Mouse (Mus musculus) stomach, embryonic 16.5 days (tissue): ENCODE data around the gene Zfp64. TPM values are rescaled to one million over a fixed set of nuclear protein-coding genes. Genes with fewer than 3 reads are reported as not detected.

Experiments
- ATAC-seq: fragments of 200-750 bp; cut with Nextera tagmentation; 2 replicates; pipeline ENCODE4 v1.8.0; 2017; ENCODE audit warnings: moderate number of reproducible peaks, moderate TSS enrichment; ENCODE audit not compliant: insufficient read depth, low FRiP score
- H3K27ac ChIP-seq: fragments of 300-500 bp; sonication (generic); 2 replicates; pipeline ENCODE4 v1.5.1; 2014; ENCODE audit warnings: low read length
- H3K27me3 ChIP-seq: fragments of 300-500 bp; sonication (generic); 2 replicates; pipeline ENCODE4 v1.6.1; 2014; ENCODE audit warnings: low read length, control low read depth, mixed read lengths; ENCODE audit not compliant: control insufficient read depth, insufficient read depth
- H3K36me3 ChIP-seq: fragments of 300-500 bp; sonication (generic); 2 replicates; pipeline ENCODE4 v1.6.1; 2014; ENCODE audit warnings: low read length; ENCODE audit not compliant: control insufficient read depth, insufficient read depth
- H3K4me1 ChIP-seq: fragments of 300-500 bp; sonication (generic); 2 replicates; pipeline ENCODE4 v1.6.1; 2014; ENCODE audit warnings: low read length, control low read depth, mixed read lengths; ENCODE audit not compliant: control insufficient read depth, insufficient read depth
- H3K4me2 ChIP-seq: fragments of 300-500 bp; sonication (generic); 2 replicates; pipeline ENCODE4 v1.6.1; 2014; ENCODE audit warnings: low read depth, low read length, mixed read lengths
- H3K4me3 ChIP-seq: fragments of 300-500 bp; sonication (generic); replicated peaks from 2 replicates; pipeline ENCODE4 v1.5.1; 2014; ENCODE audit warnings: mild to moderate bottlenecking, low read length
- H3K9ac ChIP-seq: fragments of 300-500 bp; sonication (generic); 2 replicates; pipeline ENCODE4 v1.6.1; 2014; ENCODE audit warnings: low read length
- H3K9me3 ChIP-seq: fragments of 300-500 bp; sonication (generic); replicated peaks from 2 replicates; pipeline ENCODE4 v1.6.1; 2016; ENCODE audit warnings: low read length, control low read depth; ENCODE audit not compliant: control insufficient read depth
- WGBS: fragments of 180-500 bp; shearing (Covaris S2); extraction: QIAGEN DNeasy Blood & Tissue Kit; methylation state at CpG from one replicate; pipeline ENCODE4 v1.1.7; 2014; 5-methylcytosine and 5-hydroxymethylcytosine counted together
- polyA plus RNA-seq: library from polyadenylated mRNA; unstranded; fragments of >200 nt; fragmentation: Nextera tagmentation; extraction: Ambion mirVana; gene quantifications from 2 replicates; pipeline ENCODE4 v1.2.1, GENCODE M21; 2015

The Zfp64 gene
- polyA plus RNA-seq, 1 experiment from 2014 or later: 35.6 TPM

GRCm38 (mm10) chr2:168871767-168872511 lies 83.4 kb downstream of the Zfp64 start:
- H3K27ac ChIP-seq: no peak overlapping the region
- no peaks in the 10 kb centered on the region for H3K9me3 ChIP-seq
- peaks cover 3% of the 10 kb centered on the region; the same call in 1 of the 2 replicates for H3K4me1 ChIP-seq
- no peaks in the 10 kb centered on the region for H3K27me3 ChIP-seq
- ATAC-seq: no peak
- peak overlapping the region; percentile 14; the same call in 1 of the 2 replicates for H3K4me3 ChIP-seq
- H3K36me3 ChIP-seq: no peaks in the 10 kb centered on the region
- no peak overlapping the region for H3K9ac ChIP-seq
- WGBS: 19% methylated on average over 22 of the region's 22 CpGs
- peak overlapping the region; percentile 41 for H3K4me2 ChIP-seq

GRCm38 (mm10) chr2:168870480-168870879 lies 84.9 kb downstream of the Zfp64 start:
- no peak for ATAC-seq
- WGBS: 65% methylated on average over 4 of the region's 4 CpGs

GRCm38 (mm10) chr2:168866942-168867341 lies 88.4 kb downstream of the Zfp64 start:
- ATAC-seq: no peak
- Histone ChIP-seq H3K27me3 (no peaks in the 10 kb centered on the region), H3K4me2 (no peak overlapping the region), H3K9ac (no peak overlapping the region), H3K4me1 (no peaks in the 10 kb centered on the region), H3K36me3 (no peaks in the 10 kb centered on the region), H3K4me3 (no peak overlapping the region), H3K9me3 (no peaks in the 10 kb centered on the region), H3K27ac (no peak overlapping the region)
- 80% methylated on average over 8 of the region's 8 CpGs for WGBS

More at GRCm38 (mm10) chr2:168870480-168870879, 84.9 kb downstream of the Zfp64 start:
- Histone ChIP-seq H3K27ac (no peak overlapping the region), H3K27me3 (no peaks in the 10 kb centered on the region), H3K4me1 (peaks cover 3% of the 10 kb centered on the region; the same call in 1 of the 2 replicates), H3K9me3 (no peaks in the 10 kb centered on the region), H3K9ac (no peak overlapping the region), H3K4me2 (no peak overlapping the region), H3K4me3 (no peak overlapping the region), H3K36me3 (no peaks in the 10 kb centered on the region)

- H3K36me3 ChIP-seq: no peaks in the 10 kb centered on the region
- 69% methylated on average over 10 of the region's 10 CpGs for WGBS
- H3K4me2 ChIP-seq: no peak overlapping the region
Observed at GRCm38 (mm10) chr2:168866436-168866835, 89.0 kb downstream of the Zfp64 start.

GRCm38 (mm10) chr2:168864905-168865304 lies 90.5 kb downstream of the Zfp64 start:
- 80% methylated on average over 5 of the region's 5 CpGs for WGBS
- Histone ChIP-seq H3K4me3 (no peak overlapping the region), H3K9me3 (no peaks in the 10 kb centered on the region)

More at GRCm38 (mm10) chr2:168866436-168866835, 89.0 kb downstream of the Zfp64 start:
- no peak for ATAC-seq
- Histone ChIP-seq H3K9me3 (no peaks in the 10 kb centered on the region), H3K9ac (no peak overlapping the region), H3K4me1 (no peaks in the 10 kb centered on the region), H3K4me3 (no peak overlapping the region), H3K27ac (no peak overlapping the region), H3K27me3 (no peaks in the 10 kb centered on the region)

GRCm38 (mm10) chr2:168862694-168863093 lies 92.7 kb downstream of the Zfp64 start:
- no peak for ATAC-seq
- H3K36me3 ChIP-seq: no peaks in the 10 kb centered on the region
- H3K9ac ChIP-seq: no peak overlapping the region
- no peaks in the 10 kb centered on the region for H3K4me1 ChIP-seq
- H3K27me3 ChIP-seq: no peaks in the 10 kb centered on the region
- 46% methylated on average over 4 of the region's 4 CpGs for WGBS
- H3K4me2 ChIP-seq: no peak overlapping the region
- no peak overlapping the region for H3K4me3 ChIP-seq
- H3K9me3 ChIP-seq: no peaks in the 10 kb centered on the region
- no peak overlapping the region for H3K27ac ChIP-seq

More at GRCm38 (mm10) chr2:168864905-168865304, 90.5 kb downstream of the Zfp64 start:
- H3K27ac ChIP-seq: no peak overlapping the region
- H3K4me2 ChIP-seq: no peak overlapping the region
- no peak overlapping the region for H3K9ac ChIP-seq
- H3K36me3 ChIP-seq: no peaks in the 10 kb centered on the region
- no peaks in the 10 kb centered on the region for H3K4me1 ChIP-seq
- ATAC-seq: no peak
- no peaks in the 10 kb centered on the region for H3K27me3 ChIP-seq

GRCm38 (mm10) chr2:168860922-168861740 lies 94.3 kb downstream of the Zfp64 start:
- Histone ChIP-seq H3K27me3 (no peaks in the 10 kb centered on the region), H3K4me3 (no peak overlapping the region)
- no peak for ATAC-seq

GRCm38 (mm10) chr2:168860032-168860691 lies 95.2 kb downstream of the Zfp64 start:
- WGBS: 32% methylated on average over 16 of the region's 16 CpGs
- H3K9ac ChIP-seq: no peak overlapping the region
- H3K36me3 ChIP-seq: no peaks in the 10 kb centered on the region
- H3K4me2 ChIP-seq: no peak overlapping the region
- no peaks in the 10 kb centered on the region for H3K27me3 ChIP-seq
- no peaks in the 10 kb centered on the region for H3K9me3 ChIP-seq
- no peak for ATAC-seq
- H3K4me1 ChIP-seq: no peaks in the 10 kb centered on the region
- H3K27ac ChIP-seq: no peak overlapping the region
- H3K4me3 ChIP-seq: no peak overlapping the region

More at GRCm38 (mm10) chr2:168860922-168861740, 94.3 kb downstream of the Zfp64 start:
- H3K4me2 ChIP-seq: no peak overlapping the region
- no peak overlapping the region for H3K27ac ChIP-seq
- no peaks in the 10 kb centered on the region for H3K4me1 ChIP-seq
- H3K9me3 ChIP-seq: no peaks in the 10 kb centered on the region
- H3K36me3 ChIP-seq: no peaks in the 10 kb centered on the region
- H3K9ac ChIP-seq: no peak overlapping the region
- WGBS: 66% methylated on average over 24 of the region's 24 CpGs
